Mouse (Mus musculus): ENCODE measurements around the gene Rplp2. TPM values are rescaled to one million over a fixed set of nuclear protein-coding genes. Genes with fewer than 3 reads are reported as not detected.

Gene Rplp2
- polyA plus RNA-seq, 1 experiment from 2014 or later = 704 TPM

GRCm38 (mm10) chr7:141475011-141475804 lies 28.0 kb downstream of the Rplp2 start, which contains the start of the genes Polr2l and Tspan4:
Polr2l (minus strand) TSS chr7:141475132.
Tspan4 (plus strand) TSS chr7:141475240.
- Histone ChIP-seq H3K9ac (ENCODE audit: low read length) (peak within 1 kb of the TSS; percentile 90), H3K27ac (ENCODE audit: low read length) (peak within 1 kb of the TSS; percentile 96), H3K27me3 (ENCODE audit: control insufficient read depth, insufficient read depth, low read length) (no peaks in the 10 kb centered on the region), H3K9me3 (replicated peaks; ENCODE audit: control insufficient read depth, low read length) (no peaks in the 10 kb centered on the region), H3K4me1 (ENCODE audit: control insufficient read depth, insufficient read depth, low read length) (peaks cover 42% of the 10 kb centered on the region), H3K4me2 (ENCODE audit: low read depth, low read length) (peak within 1 kb of the TSS; percentile 89), H3K4me3 (ENCODE audit: low read length) (peak within 1 kb of the TSS; percentile 70), H3K36me3 (ENCODE audit: control insufficient read depth, insufficient read depth) (peaks cover 21% of the 10 kb centered on the region)
- under 1% methylated on average over 82 of the region's 87 CpGs for WGBS
- peak; percentile 71 for ATAC-seq (replicated peaks; ENCODE audit: extremely low read depth, insufficient read depth, low FRiP score)

GRCm38 (mm10) chr7:141475805-141476158 lies 28.6 kb downstream of the Rplp2 start:
- Histone ChIP-seq H3K9ac (ENCODE audit: low read length) (peak overlapping the region; percentile 90), H3K4me2 (ENCODE audit: low read depth, low read length) (peak overlapping the region; percentile 89), H3K4me3 (ENCODE audit: low read length) (peak overlapping the region; percentile 70), H3K9me3 (replicated peaks; ENCODE audit: control insufficient read depth, low read length) (no peaks in the 10 kb centered on the region), H3K4me1 (ENCODE audit: control insufficient read depth, insufficient read depth, low read length) (peaks cover 46% of the 10 kb centered on the region), H3K36me3 (ENCODE audit: control insufficient read depth, insufficient read depth) (peaks cover 16% of the 10 kb centered on the region), H3K27me3 (ENCODE audit: control insufficient read depth, insufficient read depth, low read length) (no peaks in the 10 kb centered on the region), H3K27ac (ENCODE audit: low read length) (peak overlapping the region; percentile 96)
- no peak; the same call in 1 of the 2 replicates for ATAC-seq (replicated peaks; ENCODE audit: extremely low read depth, insufficient read depth, low FRiP score)
- WGBS = under 1% methylated on average over 12 of the region's 12 CpGs

GRCm38 (mm10) chr7:141476226-141476980 lies 29.2 kb downstream of the Rplp2 start:
- Histone ChIP-seq H3K9ac (ENCODE audit: low read length) (peak overlapping the region; percentile 90), H3K27ac (ENCODE audit: low read length) (peak overlapping the region; percentile 96), H3K27me3 (ENCODE audit: control insufficient read depth, insufficient read depth, low read length) (no peaks in the 10 kb centered on the region), H3K4me3 (ENCODE audit: low read length) (peak overlapping the region; percentile 70), H3K9me3 (replicated peaks; ENCODE audit: control insufficient read depth, low read length) (no peaks in the 10 kb centered on the region), H3K36me3 (ENCODE audit: control insufficient read depth, insufficient read depth) (peaks cover 10% of the 10 kb centered on the region), H3K4me1 (ENCODE audit: control insufficient read depth, insufficient read depth, low read length) (peaks cover 51% of the 10 kb centered on the region), H3K4me2 (ENCODE audit: low read depth, low read length) (peak overlapping the region; percentile 89)
- peak; percentile 56 for ATAC-seq (replicated peaks; ENCODE audit: extremely low read depth, insufficient read depth, low FRiP score)
- under 1% methylated on average over 16 of the region's 17 CpGs for WGBS

- peaks cover 55% of the 10 kb centered on the region for H3K4me1 ChIP-seq (ENCODE audit: control insufficient read depth, insufficient read depth, low read length)
Observed at GRCm38 (mm10) chr7:141476981-141477370, 29.8 kb downstream of the Rplp2 start.

GRCm38 (mm10) chr7:141477578-141478269 lies 30.6 kb downstream of the Rplp2 start:
- peak overlapping the region; percentile 89 for H3K4me2 ChIP-seq (ENCODE audit: low read depth, low read length)
- H3K4me3 ChIP-seq (ENCODE audit: low read length) = peak overlapping the region; percentile 70; the same call in 1 of the 2 replicates
- ATAC-seq (replicated peaks; ENCODE audit: extremely low read depth, insufficient read depth, low FRiP score) = 0 out of 2 replicates have a peak, but pooled peaks have one; percentile 3
- H3K36me3 ChIP-seq (ENCODE audit: control insufficient read depth, insufficient read depth) = peaks cover under 1% of the 10 kb centered on the region; the same call in 1 of the 2 replicates
- peaks cover 61% of the 10 kb centered on the region for H3K4me1 ChIP-seq (ENCODE audit: control insufficient read depth, insufficient read depth, low read length)
- 48% methylated on average over 4 of the region's 4 CpGs for WGBS
- peak overlapping the region; percentile 96 for H3K27ac ChIP-seq (ENCODE audit: low read length)
- no peaks in the 10 kb centered on the region for H3K9me3 ChIP-seq (replicated peaks; ENCODE audit: control insufficient read depth, low read length)
- peak overlapping the region; percentile 62 for H3K9ac ChIP-seq (ENCODE audit: low read length)
- no peaks in the 10 kb centered on the region for H3K27me3 ChIP-seq (ENCODE audit: control insufficient read depth, insufficient read depth, low read length)

More at GRCm38 (mm10) chr7:141476981-141477370, 29.8 kb downstream of the Rplp2 start:
- Histone ChIP-seq H3K4me2 (ENCODE audit: low read depth, low read length) (peak overlapping the region; percentile 89), H3K9ac (ENCODE audit: low read length) (peak overlapping the region; percentile 62), H3K27ac (ENCODE audit: low read length) (peak overlapping the region; percentile 96), H3K4me3 (ENCODE audit: low read length) (peak overlapping the region; percentile 70), H3K27me3 (ENCODE audit: control insufficient read depth, insufficient read depth, low read length) (no peaks in the 10 kb centered on the region), H3K9me3 (replicated peaks; ENCODE audit: control insufficient read depth, low read length) (no peaks in the 10 kb centered on the region), H3K36me3 (ENCODE audit: control insufficient read depth, insufficient read depth) (peaks cover 7% of the 10 kb centered on the region)
- 8% methylated on average over 7 of the region's 7 CpGs for WGBS
- ATAC-seq (replicated peaks; ENCODE audit: extremely low read depth, insufficient read depth, low FRiP score) = no peak

- no peak overlapping the region for H3K4me3 ChIP-seq (ENCODE audit: low read length)
- 45% methylated on average over 5 of the region's 5 CpGs for whole genome bisulfite sequencing
- H3K27ac ChIP-seq (ENCODE audit: low read length) = peak overlapping the region; percentile 96
- no peaks in the 10 kb centered on the region for H3K36me3 ChIP-seq (ENCODE audit: control insufficient read depth, insufficient read depth)
- 0 out of 2 replicates have a peak overlapping the region, but pooled peaks have one; percentile 89 for H3K4me2 ChIP-seq (ENCODE audit: low read depth, low read length)
- no peaks in the 10 kb centered on the region for H3K9me3 ChIP-seq (replicated peaks; ENCODE audit: control insufficient read depth, low read length)
- ATAC-seq (replicated peaks; ENCODE audit: extremely low read depth, insufficient read depth, low FRiP score) = no peak
- peak overlapping the region; percentile 62; the same call in 1 of the 2 replicates for H3K9ac ChIP-seq (ENCODE audit: low read length)
- H3K4me1 ChIP-seq (ENCODE audit: control insufficient read depth, insufficient read depth, low read length) = peaks cover 61% of the 10 kb centered on the region
- H3K27me3 ChIP-seq (ENCODE audit: control insufficient read depth, insufficient read depth, low read length) = no peaks in the 10 kb centered on the region
Observed at GRCm38 (mm10) chr7:141478270-141478748, 31.1 kb downstream of the Rplp2 start.

- peak; percentile 19; the same call in 1 of the 2 replicates for ATAC-seq (replicated peaks; ENCODE audit: extremely low read depth, insufficient read depth, low FRiP score)
- H3K4me3 ChIP-seq (ENCODE audit: low read length) = peak overlapping the region; percentile 65; the same call in 1 of the 2 replicates
- no peaks in the 10 kb centered on the region for H3K36me3 ChIP-seq (ENCODE audit: control insufficient read depth, insufficient read depth)
- H3K4me2 ChIP-seq (ENCODE audit: low read depth, low read length) = peak overlapping the region; percentile 99
- no peaks in the 10 kb centered on the region for H3K27me3 ChIP-seq (ENCODE audit: control insufficient read depth, insufficient read depth, low read length)
- 7% methylated on average over 10 of the region's 10 CpGs for WGBS
- no peak overlapping the region for H3K27ac ChIP-seq (ENCODE audit: low read length)
- no peak overlapping the region for H3K9ac ChIP-seq (ENCODE audit: low read length)
- no peaks in the 10 kb centered on the region for H3K9me3 ChIP-seq (replicated peaks; ENCODE audit: control insufficient read depth, low read length)
- peaks cover 46% of the 10 kb centered on the region for H3K4me1 ChIP-seq (ENCODE audit: control insufficient read depth, insufficient read depth, low read length)
Observed at GRCm38 (mm10) chr7:141480842-141481497, 33.8 kb downstream of the Rplp2 start.

Data from heart, embryonic 16.5 days (tissue).